Mouse (Mus musculus) limb, embryonic 11.5 days (tissue): ENCODE data around the gene Cpxm2. TPM values are rescaled to one million over a fixed set of nuclear protein-coding genes. Genes with fewer than 3 reads are reported as not detected.

Experiments used
- ATAC-seq: fragments of 200-750 bp; cut with Nextera tagmentation; 2 replicates; pipeline ENCODE4 v1.8.0; 2017; ENCODE audit warnings: low read depth; ENCODE audit not compliant: insufficient number of reproducible peaks, low FRiP score, low TSS enrichment
- DNase-seq: peaks from one replicate; pipeline ENCODE4 v3.0.0-alpha.2; 2015; ENCODE audit warnings: low spot score
- H3K27ac ChIP-seq: fragments of 300-500 bp; sonication (generic); replicated peaks from 2 replicates; pipeline ENCODE4 v1.5.1; 2014; ENCODE audit warnings: low read depth, mild to moderate bottlenecking, low read length
- H3K27me3 ChIP-seq: fragments of 300-500 bp; sonication (generic); 2 replicates; pipeline ENCODE4 v1.6.1; 2014; ENCODE audit warnings: mild to moderate bottlenecking, low read length, mixed read lengths; ENCODE audit not compliant: control insufficient read depth, insufficient read depth
- H3K36me3 ChIP-seq: fragments of 300-500 bp; sonication (generic); 2 replicates; pipeline ENCODE4 v1.6.1; 2014; ENCODE audit warnings: mild to moderate bottlenecking, low read length, moderate library complexity, mixed read lengths; ENCODE audit not compliant: control insufficient read depth, insufficient read depth
- H3K4me1 ChIP-seq: fragments of 300-500 bp; sonication (generic); 2 replicates; pipeline ENCODE4 v1.6.1; 2014; ENCODE audit warnings: low read length, mixed read lengths; ENCODE audit not compliant: control insufficient read depth, insufficient read depth
- H3K4me2 ChIP-seq: fragments of 300-500 bp; sonication (generic); 2 replicates; pipeline ENCODE4 v1.6.1; 2014; ENCODE audit warnings: low read depth, mild to moderate bottlenecking, moderate library complexity; ENCODE audit not compliant: severe bottlenecking
- H3K4me3 ChIP-seq: fragments of 300-500 bp; sonication (generic); 2 replicates; pipeline ENCODE4 v1.5.1; 2014; ENCODE audit warnings: low read depth, low read length
- H3K9ac ChIP-seq: fragments of 300-500 bp; sonication (generic); 2 replicates; pipeline ENCODE4 v1.6.1; 2014; ENCODE audit warnings: mild to moderate bottlenecking, low read length
- H3K9me3 ChIP-seq: fragments of 300-500 bp; sonication (generic); 2 replicates; pipeline ENCODE4 v1.6.1; 2016; ENCODE audit warnings: low read length; ENCODE audit not compliant: control insufficient read depth
- WGBS: fragments of 180-500 bp; shearing (Covaris S2); extraction: QIAGEN DNeasy Blood & Tissue Kit; methylation state at CpG from one replicate; pipeline ENCODE4 v1.1.7; 2014; 5-methylcytosine and 5-hydroxymethylcytosine counted together
- polyA plus RNA-seq: library from polyadenylated mRNA; unstranded; fragments of >200 nt; fragmentation: Nextera tagmentation; extraction: Ambion mirVana; gene quantifications from 2 replicates; pipeline ENCODE4 v1.2.1, GENCODE M21; 2014

Cpxm2 gene
- polyA plus RNA-seq, 1 experiment from 2014 or later, result 1.9 TPM

DNA sequence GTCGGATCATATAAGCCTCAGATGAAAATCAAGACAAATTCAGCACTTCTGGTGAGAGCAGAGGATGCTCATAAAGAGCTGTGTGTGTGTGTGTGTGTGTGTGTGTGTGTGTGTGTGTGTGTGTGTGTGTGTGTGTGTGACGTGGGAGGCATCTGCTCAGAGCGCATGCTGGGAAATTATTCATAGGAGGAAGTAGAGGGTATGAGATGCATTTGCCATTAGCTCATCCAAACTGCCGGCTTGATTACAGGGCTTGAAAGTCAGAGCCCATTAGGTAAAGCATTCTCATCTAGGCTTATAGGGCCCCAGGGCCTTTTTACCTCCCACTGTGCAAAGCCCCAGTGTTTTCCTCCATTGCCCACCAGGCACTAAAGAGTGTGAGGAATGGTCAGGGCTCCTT, 107.9 kb downstream of the Cpxm2 start:
- ATAC-seq, result no peak
- Histone ChIP-seq H3K4me1 (no peaks in the 10 kb centered on the region), H3K36me3 (no peaks in the 10 kb centered on the region), H3K4me2 (no peak overlapping the region), H3K9me3 (no peaks in the 10 kb centered on the region), H3K9ac (no peak overlapping the region), H3K27ac (no peak overlapping the region), H3K4me3 (no peak overlapping the region), H3K27me3 (no peaks in the 10 kb centered on the region)
- WGBS, result 65% methylated on average over 4 of the region's 4 CpGs
- DNase-seq, result no peak

DNA sequence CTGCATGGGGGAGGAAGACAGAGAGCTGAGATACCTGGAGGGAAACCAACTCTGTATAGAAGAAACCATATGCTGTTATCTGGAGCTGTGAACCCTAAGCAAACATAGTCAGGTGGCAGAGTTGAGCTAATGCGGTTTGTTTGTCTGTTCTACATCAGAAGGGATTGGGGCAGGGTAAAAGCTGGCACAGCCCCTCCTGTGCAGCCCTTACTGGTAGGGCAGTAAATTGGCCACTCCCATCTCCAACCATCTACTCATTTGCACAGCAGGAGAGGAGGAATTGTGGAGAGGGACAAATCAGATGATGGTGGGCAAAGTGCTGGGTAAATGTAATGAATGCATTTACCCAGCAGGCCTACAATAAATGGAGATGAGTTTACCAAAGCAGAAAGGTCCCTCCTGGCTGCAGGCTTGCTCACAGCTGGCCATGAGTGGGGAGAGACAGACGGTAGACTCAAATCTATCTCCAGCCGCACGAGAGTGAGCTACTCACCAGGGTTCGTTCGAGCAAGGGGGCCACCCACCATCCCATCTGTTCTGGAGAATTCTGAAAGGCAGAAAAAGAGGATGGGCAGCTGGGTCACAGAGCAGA, 122.5 kb downstream of the Cpxm2 start:
- no peaks in the 10 kb centered on the region for H3K9me3 ChIP-seq
- WGBS, result 58% methylated on average over 6 of the region's 6 CpGs
- no peak overlapping the region for H3K9ac ChIP-seq
- no peaks in the 10 kb centered on the region for H3K36me3 ChIP-seq
- ATAC-seq (no peak), DNase-seq (no peak)
- no peak overlapping the region for H3K27ac ChIP-seq
- H3K4me1 ChIP-seq, result 0 out of 2 replicates have a peak, but pooled peaks cover 4% of the 10 kb centered on the region
- H3K27me3 ChIP-seq, result no peaks in the 10 kb centered on the region
- H3K4me2 ChIP-seq, result no peak overlapping the region
- no peak overlapping the region for H3K4me3 ChIP-seq

DNA sequence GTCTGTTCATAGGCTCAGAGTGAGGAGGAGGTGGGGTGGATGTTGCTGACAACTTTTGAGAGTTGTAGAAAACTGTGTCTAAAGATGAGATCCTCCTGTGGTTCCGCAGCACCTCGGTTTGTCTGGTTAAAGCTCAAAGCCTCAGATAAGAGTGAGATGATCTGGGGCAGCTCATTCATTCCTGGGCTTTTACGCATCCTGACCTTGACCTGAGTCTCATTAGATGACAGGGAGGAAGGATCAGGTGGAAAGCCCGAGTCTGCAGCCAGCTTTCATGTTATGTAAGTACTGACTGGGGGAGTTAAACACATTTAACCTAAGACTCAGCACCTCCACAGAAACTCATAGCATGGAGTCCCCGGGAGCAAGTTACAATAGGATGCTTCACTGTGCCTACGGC, 127.9 kb downstream of the Cpxm2 start:
- Histone ChIP-seq H3K4me1 (no peaks in the 10 kb centered on the region), H3K36me3 (no peaks in the 10 kb centered on the region), H3K4me3 (no peak overlapping the region), H3K9ac (no peak overlapping the region), H3K27me3 (no peaks in the 10 kb centered on the region), H3K9me3 (no peaks in the 10 kb centered on the region), H3K4me2 (no peak overlapping the region), H3K27ac (no peak overlapping the region)
- ATAC-seq (no peak), DNase-seq (no peak)
- 62% methylated on average over 6 of the region's 6 CpGs for WGBS

DNA sequence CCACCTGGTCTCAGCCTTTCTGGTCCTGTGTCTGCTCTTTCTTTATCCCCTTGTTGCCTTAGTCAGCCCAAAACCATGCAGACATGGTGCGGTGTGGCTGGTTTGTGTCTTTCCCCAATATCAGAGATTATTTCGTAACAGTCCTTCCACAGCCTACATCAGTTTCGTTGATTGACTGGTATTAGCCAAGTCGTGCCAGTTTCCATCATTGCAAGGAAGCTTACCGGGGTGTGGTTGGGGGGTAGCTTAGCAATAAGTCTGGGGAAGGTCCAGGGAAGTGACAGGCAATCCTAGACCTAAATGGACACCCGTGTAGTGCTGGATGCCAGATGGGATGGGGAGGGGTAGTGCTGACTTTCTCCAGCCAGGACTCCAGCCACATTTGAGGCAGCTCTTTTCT, 128.9 kb downstream of the Cpxm2 start:
- DNase-seq, result no peak
- Histone ChIP-seq H3K9me3 (no peaks in the 10 kb centered on the region), H3K27ac (no peak overlapping the region), H3K4me3 (no peak overlapping the region), H3K4me2 (no peak overlapping the region), H3K4me1 (no peaks in the 10 kb centered on the region), H3K36me3 (no peaks in the 10 kb centered on the region; the same call in 1 of the 2 replicates), H3K9ac (no peak overlapping the region), H3K27me3 (no peaks in the 10 kb centered on the region)
- WGBS, result 60% methylated on average over 6 of the region's 6 CpGs
- no peak for ATAC-seq

DNA sequence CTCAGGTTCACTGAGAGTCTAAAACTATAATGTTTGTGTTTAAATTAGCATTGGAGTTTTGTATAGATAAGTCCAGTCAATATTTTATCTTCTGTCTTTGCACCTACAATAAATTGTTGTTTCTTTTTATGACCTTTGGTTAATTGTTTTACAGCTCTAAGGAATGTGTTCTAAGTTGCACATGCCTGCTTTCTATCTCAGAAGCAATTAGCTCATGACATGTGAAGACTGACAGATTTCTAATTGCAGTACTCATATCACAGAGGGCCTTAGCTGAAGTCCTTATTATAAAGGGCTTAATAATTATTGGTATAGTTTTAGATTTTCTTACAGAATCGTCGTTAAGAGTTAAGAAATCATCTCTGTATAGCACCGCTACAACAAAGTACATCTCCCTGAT, 138.6 kb downstream of the Cpxm2 start:
- Histone ChIP-seq H3K27ac (no peak overlapping the region), H3K9me3 (no peaks in the 10 kb centered on the region), H3K4me3 (no peak overlapping the region), H3K36me3 (no peaks in the 10 kb centered on the region; the same call in 1 of the 2 replicates), H3K4me1 (peaks cover 19% of the 10 kb centered on the region), H3K27me3 (no peaks in the 10 kb centered on the region), H3K9ac (no peak overlapping the region), H3K4me2 (no peak overlapping the region)
- WGBS, result 53% methylated on average over 3 of the region's 3 CpGs
- no peak for DNase-seq
- ATAC-seq, result no peak

DNA sequence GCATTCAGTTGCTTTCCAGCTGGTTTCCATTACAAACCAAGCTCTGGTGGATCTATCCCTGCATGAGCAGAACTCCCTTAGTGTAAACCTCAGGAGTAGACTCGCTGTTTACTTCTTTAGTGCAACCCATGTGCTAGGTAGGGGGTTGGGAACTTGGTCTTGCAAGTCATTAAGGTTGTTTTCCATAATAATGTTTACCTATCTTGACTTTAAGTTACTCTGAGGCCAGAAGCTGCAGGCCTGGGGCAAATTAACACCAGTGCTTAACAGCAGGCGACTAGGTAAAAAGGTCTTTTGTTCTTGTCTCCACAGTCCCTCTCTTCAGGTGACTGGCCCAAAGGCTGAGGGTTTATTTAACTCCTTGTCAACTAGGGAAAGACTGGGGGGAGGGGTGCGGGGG, 139.3 kb downstream of the Cpxm2 start:
- Histone ChIP-seq H3K27me3 (no peaks in the 10 kb centered on the region), H3K9ac (no peak overlapping the region), H3K9me3 (no peaks in the 10 kb centered on the region), H3K27ac (no peak overlapping the region), H3K36me3 (no peaks in the 10 kb centered on the region), H3K4me1 (peaks cover 19% of the 10 kb centered on the region), H3K4me2 (no peak overlapping the region), H3K4me3 (no peak overlapping the region)
- WGBS, result 2% methylated on average over 3 of the region's 3 CpGs
- peak; percentile 71 for DNase-seq
- ATAC-seq, result peak; percentile 84

DNA sequence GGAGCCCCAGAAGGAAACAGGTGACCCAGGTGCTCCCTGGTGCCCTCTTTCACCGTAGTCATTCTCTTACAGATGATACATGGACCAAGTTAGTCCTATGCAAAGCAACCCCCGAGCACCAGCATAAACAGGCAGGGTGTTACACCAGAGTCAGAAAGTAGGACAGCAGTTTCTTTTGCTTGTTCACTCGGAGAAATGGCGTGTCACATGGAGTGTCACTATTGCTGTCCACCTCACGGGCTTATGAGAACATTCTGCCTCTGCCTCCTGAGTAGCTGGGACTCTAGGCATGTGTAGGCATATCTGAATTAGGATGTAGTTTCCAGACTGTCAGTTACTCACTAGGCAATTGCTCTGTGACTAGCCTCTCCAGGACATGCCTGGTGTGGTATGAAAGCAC, 140.6 kb downstream of the Cpxm2 start:
- Histone ChIP-seq H3K4me3 (no peak overlapping the region), H3K4me1 (peaks cover 24% of the 10 kb centered on the region), H3K36me3 (no peaks in the 10 kb centered on the region), H3K9me3 (no peaks in the 10 kb centered on the region), H3K27ac (no peak overlapping the region), H3K4me2 (no peak overlapping the region), H3K9ac (no peak overlapping the region), H3K27me3 (no peaks in the 10 kb centered on the region)
- DNase-seq, result no peak
- ATAC-seq, result no peak
- WGBS, result 85% methylated on average over 5 of the region's 5 CpGs

DNA sequence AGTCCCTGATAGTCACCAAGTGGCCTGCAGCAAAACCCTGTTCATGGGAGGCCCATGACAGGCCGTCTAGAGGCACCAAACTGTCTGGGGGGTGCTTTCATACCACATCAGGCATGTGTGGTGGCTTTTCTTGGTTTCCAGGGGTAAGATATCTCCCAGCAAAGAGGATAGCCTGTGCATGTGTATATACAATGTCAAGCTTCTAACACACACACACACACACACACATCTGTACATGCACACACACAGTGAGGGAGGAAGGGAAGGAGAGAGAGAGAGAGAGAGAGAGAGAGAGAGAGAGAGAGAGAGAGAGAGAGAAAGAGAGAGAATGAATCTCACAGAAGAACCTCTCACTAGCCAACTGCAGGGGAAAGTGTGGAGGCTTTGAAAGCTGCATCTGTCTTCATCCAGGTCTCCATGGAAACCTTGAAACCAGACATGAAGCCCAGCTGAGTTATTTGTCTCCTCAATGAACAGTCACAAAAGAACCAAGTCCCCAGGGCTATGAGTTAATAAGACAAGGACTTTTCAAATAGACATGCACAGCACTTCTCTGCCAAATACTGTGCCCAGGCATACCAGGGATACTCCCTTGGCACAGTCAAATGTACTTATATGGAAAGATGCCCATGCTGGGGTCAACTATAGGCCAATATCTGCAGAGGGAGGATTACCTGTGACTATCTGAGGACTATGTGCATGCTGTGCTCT, 141.4 kb downstream of the Cpxm2 start:
- no peak overlapping the region for H3K4me2 ChIP-seq
- no peak for DNase-seq
- no peak for ATAC-seq
- H3K27me3 ChIP-seq, result no peaks in the 10 kb centered on the region
- H3K9ac ChIP-seq, result no peak overlapping the region
- no peak overlapping the region for H3K4me3 ChIP-seq
- no peaks in the 10 kb centered on the region for H3K9me3 ChIP-seq
- H3K27ac ChIP-seq, result no peak overlapping the region
- H3K36me3 ChIP-seq, result no peaks in the 10 kb centered on the region
- WGBS, result 35% methylated on average over 1 of the region's 1 CpGs
- H3K4me1 ChIP-seq, result peaks cover 25% of the 10 kb centered on the region
